In genomic region chr1:181150827-181151534, GRCm38 (mm10) we compare ENCODE assay signal across 8 mouse cellular contexts. TPM values are rescaled to one million over a fixed set of nuclear protein-coding genes. Genes with fewer than 3 reads are reported as not detected.
A peak's percentile ranks its signal among the peaks of the same experiment; 100 is the strongest.
DNase-seq lines count a peak whose midpoint lies in the region; ATAC-seq and TF ChIP-seq lines count a peak whose summit lies in the region.

No protein-coding gene starts in this region.

- H3K9me3 ChIP-seq in forebrain, embryonic 15.5 days: no peaks in the 10 kb centered on the region
- H3K9me3 ChIP-seq in lung, embryonic 14.5 days (ENCODE audit: low read depth, low read length): no peaks in the 10 kb centered on the region

- peak; percentile 94 for ATAC-seq in forebrain, embryonic 15.5 days (replicated peaks)
- peak; percentile 92 for ATAC-seq in lung, embryonic 14.5 days (ENCODE audit: insufficient read depth)

- intact Hi-C loops in heart, postnatal 36 days (cut with DNase I): loop anchor here (10.0 kb wide), 1 partner anchor 224 kb away; no protein-coding TSS in a partner anchor

- TF ChIP-seq CTCF in layer of hippocampus, adult 2 months (conservative IDR thresholded peaks at IDR 0.05): no peak
- no peak for TF ChIP-seq CTCF in lung, embryonic 14.5 days (IDR thresholded peaks at IDR 0.05; ENCODE audit: low read depth)
- TF ChIP-seq CTCF in olfactory bulb, adult 2 months (IDR thresholded peaks at IDR 0.05; ENCODE audit: insufficient read depth, low read depth, low read length): no peak
- 0 out of 2 replicates have a peak, but pooled peaks have one; percentile 42 for TF ChIP-seq CTCF in thymus, adult 2 months (IDR thresholded peaks at IDR 0.05; ENCODE audit: borderline replicate concordance, control insufficient read depth, extremely low read depth, insufficient read depth, low read length, poor library complexity)

- H3K36me3 ChIP-seq in forebrain, embryonic 15.5 days: peaks cover 18% of the 10 kb centered on the region
- H3K36me3 ChIP-seq in lung, embryonic 14.5 days (ENCODE audit: insufficient read depth): peaks cover 22% of the 10 kb centered on the region
- no peaks in the 10 kb centered on the region for H3K36me3 ChIP-seq in thymus, adult 2 months (ENCODE audit: control insufficient read depth, insufficient read depth, low read length)

- no peaks in the 10 kb centered on the region for H3K27me3 ChIP-seq in forebrain, embryonic 15.5 days
- no peaks in the 10 kb centered on the region for H3K27me3 ChIP-seq in lung, embryonic 14.5 days (ENCODE audit: insufficient read depth, low read length)
- no peaks in the 10 kb centered on the region for H3K27me3 ChIP-seq in thymus, adult 2 months (ENCODE audit: control insufficient read depth, insufficient read depth, low read length)

- WGBS in forebrain, embryonic 15.5 days: under 1% methylated on average over 54 of the region's 59 CpGs
- WGBS in lung, embryonic 14.5 days: 1% methylated on average over 50 of the region's 59 CpGs
- WGBS in olfactory bulb, adult 2 months: under 1% methylated on average over 56 of the region's 59 CpGs
- under 1% methylated on average over 59 of the region's 59 CpGs for WGBS in thymus, adult 2 months

- H3K4me2 ChIP-seq in forebrain, embryonic 15.5 days (replicated peaks): peak overlapping the region; percentile 59
- H3K4me2 ChIP-seq in lung, embryonic 14.5 days: peak overlapping the region; percentile 77

- H3K27ac ChIP-seq in forebrain, embryonic 15.5 days (replicated peaks): peak overlapping the region; percentile 90
- H3K27ac ChIP-seq in layer of hippocampus, adult 2 months: peak overlapping the region; percentile 89
- peak overlapping the region; percentile 37 for H3K27ac ChIP-seq in lung, embryonic 14.5 days (ENCODE audit: low read depth)
- H3K27ac ChIP-seq in olfactory bulb, adult 2 months (ENCODE audit: insufficient read depth, low read depth, low read length): peak overlapping the region; percentile 57
- H3K27ac ChIP-seq in thymus, adult 2 months (ENCODE audit: control insufficient read depth, insufficient read depth, low read length): no peak overlapping the region

- DNase-seq in ES-CJ7 (ENCODE audit: low read depth, low spot score): peak; percentile 93
- peak; percentile 87 for DNase-seq in cerebellum, adult 11 months
- peak; percentile 87 to 89 for DNase-seq in heart, postnatal 36 days
- DNase-seq in layer of hippocampus, adult 2 months (ENCODE audit: low spot score in 2 of 2): peak; percentile 91 to 94
- DNase-seq in lung, embryonic 14.5 days: peak; percentile 97
- DNase-seq in thymus, adult 2 months: peak; percentile 92

- peak overlapping the region; percentile 76 for H3K4me3 ChIP-seq in forebrain, embryonic 15.5 days
- H3K4me3 ChIP-seq in layer of hippocampus, adult 2 months: peak overlapping the region; percentile 70
- peak overlapping the region; percentile 87 for H3K4me3 ChIP-seq in lung, embryonic 14.5 days (ENCODE audit: low read depth, low read length)
- peak overlapping the region; percentile 75 for H3K4me3 ChIP-seq in olfactory bulb, adult 2 months (ENCODE audit: insufficient read depth, low read depth, low read length)
- peak overlapping the region; percentile 81 for H3K4me3 ChIP-seq in thymus, adult 2 months (ENCODE audit: control insufficient read depth, insufficient read depth, low read length)

- TF ChIP-seq POLR2A in olfactory bulb, adult 2 months (IDR thresholded peaks at IDR 0.05; ENCODE audit: insufficient read depth, low read depth, low read length): peak; percentile 88; the same call in 1 of the 2 replicates
- TF ChIP-seq POLR2A in thymus, adult 2 months (IDR thresholded peaks at IDR 0.05; ENCODE audit: control insufficient read depth, extremely low read depth, insufficient read depth, low read length, poor library complexity): peak; percentile 82

- H3K4me1 ChIP-seq in forebrain, embryonic 15.5 days: peaks cover 26% of the 10 kb centered on the region
- H3K4me1 ChIP-seq in lung, embryonic 14.5 days (ENCODE audit: insufficient read depth): no peaks in the 10 kb centered on the region
- H3K4me1 ChIP-seq in olfactory bulb, adult 2 months (ENCODE audit: control insufficient read depth, insufficient read depth, low read length): peaks cover 4% of the 10 kb centered on the region
- no peaks in the 10 kb centered on the region for H3K4me1 ChIP-seq in thymus, adult 2 months (replicated peaks; ENCODE audit: control insufficient read depth, insufficient read depth, low read length)

- H3K9ac ChIP-seq in forebrain, embryonic 15.5 days (replicated peaks): peak overlapping the region; percentile 84
- peak overlapping the region; percentile 94 for H3K9ac ChIP-seq in lung, embryonic 14.5 days

RNA-seq across cellular contexts. Expression of gene Cnih4, which starts 6.5 kb away (rescaled TPM):
- polyA plus RNA-seq in forebrain, embryonic 15.5 days (2015; fragmentation: Nextera tagmentation; extraction: Ambion mirVana): 72.2 and 78.9 TPM in 2 replicates
- 10 to 100 TPM; 40.7 to 42.7 TPM for total RNA-seq in heart, postnatal 36 days (2021)
- total RNA-seq in layer of hippocampus, adult 2 months (2021): 10 to 100 TPM; 23.3 to 27.7 TPM
- polyA plus RNA-seq in lung, embryonic 14.5 days (2014; fragmentation: Nextera tagmentation; extraction: Ambion mirVana): 103 and 105 TPM in 2 replicates
- not detected in 2 replicates for polyA plus RNA-seq in olfactory bulb, adult 2 months (2012; ENCODE audit: insufficient read depth, insufficient read length, low replicate concordance, missing spikeins)
- 12.6 and 17.1 TPM in 2 replicates for polyA plus RNA-seq in thymus, adult 2 months (2012; rRNA removed)

RNA-seq across cellular contexts. Expression of gene Nvl, which starts 7.0 kb away (rescaled TPM):
- polyA plus RNA-seq in forebrain, embryonic 15.5 days (2015; fragmentation: Nextera tagmentation; extraction: Ambion mirVana): 45.4 and 48.9 TPM in 2 replicates
- total RNA-seq in heart, postnatal 36 days (2021): 1 to 10 TPM; 8.2 to 8.4 TPM
- 10 to 100 TPM; 34.4 to 34.7 TPM for total RNA-seq in layer of hippocampus, adult 2 months (2021)
- polyA plus RNA-seq in lung, embryonic 14.5 days (2014; fragmentation: Nextera tagmentation; extraction: Ambion mirVana): 40.0 and 44.2 TPM in 2 replicates
- polyA plus RNA-seq in olfactory bulb, adult 2 months (2012; ENCODE audit: insufficient read depth, insufficient read length, low replicate concordance, missing spikeins): 167 TPM in 1 of 2 replicates, not detected in the other
- 21.7 and 24.5 TPM in 2 replicates for polyA plus RNA-seq in thymus, adult 2 months (2012; rRNA removed)
